Mouse (Mus musculus): Measurements from ENCODE around the gene Etv6. TPM values are rescaled to one million over a fixed set of nuclear protein-coding genes. Genes with fewer than 3 reads are reported as not detected.

The Etv6 gene
- polyA plus RNA-seq, 1 experiment from 2014 or later: 3.4 TPM

GRCm38 (mm10) chr6:134039351-134039750 is 3.9 kb downstream of the Etv6 start:
- 85% methylated on average over 8 of the region's 8 CpGs for WGBS
- Histone ChIP-seq H3K27me3 (ENCODE audit: control insufficient read depth, insufficient read depth, low read depth, low read length) (no peaks in the 10 kb centered on the region), H3K4me2 (ENCODE audit: low read length) (no peak overlapping the region), H3K9ac (ENCODE audit: low read depth, low read length) (no peak overlapping the region), H3K27ac (ENCODE audit: low read length) (no peak overlapping the region), H3K9me3 (replicated peaks; ENCODE audit: control insufficient read depth, low read length, poor library complexity, severe bottlenecking) (no peaks in the 10 kb centered on the region), H3K36me3 (ENCODE audit: control insufficient read depth, insufficient read depth, low read length) (no peaks in the 10 kb centered on the region), H3K4me3 (ENCODE audit: low read depth, low read length) (no peak overlapping the region), H3K4me1 (ENCODE audit: control insufficient read depth, insufficient read depth, low read length) (peaks cover 32% of the 10 kb centered on the region)
- ATAC-seq: no peak

DNA sequence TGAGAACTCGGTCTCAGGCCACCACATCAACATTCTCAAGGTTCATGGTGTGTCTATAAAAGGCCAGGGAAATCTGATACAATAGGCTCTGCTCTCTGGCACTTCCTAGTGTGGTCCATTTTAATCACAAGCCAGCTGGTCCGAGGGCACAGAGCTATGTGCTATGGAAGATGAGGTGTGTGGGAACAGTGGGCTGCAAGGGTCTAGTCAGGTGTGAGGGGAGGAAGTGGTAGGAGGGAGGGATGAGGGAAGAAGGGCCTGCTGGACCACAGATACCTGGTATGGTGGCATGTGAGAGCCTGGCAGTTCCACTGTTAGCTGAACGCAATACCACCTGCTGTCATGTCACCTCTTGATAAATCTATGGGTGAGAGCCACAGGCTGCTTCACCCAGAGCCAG is 4.8 kb downstream of the Etv6 start:
- no peaks in the 10 kb centered on the region for H3K27me3 ChIP-seq (ENCODE audit: control insufficient read depth, insufficient read depth, low read depth, low read length)
- H3K27ac ChIP-seq (ENCODE audit: low read length): no peak overlapping the region
- no peaks in the 10 kb centered on the region for H3K36me3 ChIP-seq (ENCODE audit: control insufficient read depth, insufficient read depth, low read length)
- ATAC-seq: no peak
- no peak overlapping the region for H3K9ac ChIP-seq (ENCODE audit: low read depth, low read length)
- no peak overlapping the region for H3K4me2 ChIP-seq (ENCODE audit: low read length)
- WGBS: 77% methylated on average over 3 of the region's 3 CpGs
- H3K9me3 ChIP-seq (replicated peaks; ENCODE audit: control insufficient read depth, low read length, poor library complexity, severe bottlenecking): no peaks in the 10 kb centered on the region
- peaks cover 34% of the 10 kb centered on the region for H3K4me1 ChIP-seq (ENCODE audit: control insufficient read depth, insufficient read depth, low read length)
- no peak overlapping the region for H3K4me3 ChIP-seq (ENCODE audit: low read depth, low read length)

- Histone ChIP-seq H3K27ac (ENCODE audit: low read length) (no peak overlapping the region), H3K36me3 (ENCODE audit: control insufficient read depth, insufficient read depth, low read length) (no peaks in the 10 kb centered on the region), H3K9me3 (replicated peaks; ENCODE audit: control insufficient read depth, low read length, poor library complexity, severe bottlenecking) (no peaks in the 10 kb centered on the region), H3K27me3 (ENCODE audit: control insufficient read depth, insufficient read depth, low read depth, low read length) (no peaks in the 10 kb centered on the region), H3K4me3 (ENCODE audit: low read depth, low read length) (no peak overlapping the region), H3K9ac (ENCODE audit: low read depth, low read length) (no peak overlapping the region), H3K4me1 (ENCODE audit: control insufficient read depth, insufficient read depth, low read length) (peaks cover 34% of the 10 kb centered on the region), H3K4me2 (ENCODE audit: low read length) (no peak overlapping the region)
- WGBS: 89% methylated on average over 7 of the region's 7 CpGs
- no peak for ATAC-seq
Observed at GRCm38 (mm10) chr6:134041286-134041685, 5.8 kb downstream of the Etv6 start.

DNA sequence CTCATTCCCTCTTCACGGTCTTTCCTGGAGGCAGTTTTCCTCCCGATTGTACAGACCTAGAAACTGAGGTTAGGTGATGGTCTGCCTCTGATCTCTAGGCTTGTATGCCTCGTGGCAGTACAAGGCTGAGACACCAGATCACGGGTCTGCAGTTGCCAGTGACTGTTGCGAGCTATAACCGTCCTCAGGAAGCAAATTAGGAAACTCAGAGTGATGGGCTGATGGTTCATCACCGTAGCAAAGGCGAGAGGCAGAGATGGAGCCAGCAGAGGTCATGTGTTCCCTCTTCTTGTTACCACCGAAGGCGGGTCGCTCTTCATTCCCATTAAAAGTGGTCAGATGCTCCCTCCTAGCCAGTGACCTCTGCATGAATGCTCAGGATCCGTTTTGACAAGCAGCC is 6.4 kb downstream of the Etv6 start:
- Histone ChIP-seq H3K4me2 (ENCODE audit: low read length) (no peak overlapping the region), H3K36me3 (ENCODE audit: control insufficient read depth, insufficient read depth, low read length) (no peaks in the 10 kb centered on the region), H3K4me3 (ENCODE audit: low read depth, low read length) (no peak overlapping the region), H3K4me1 (ENCODE audit: control insufficient read depth, insufficient read depth, low read length) (peaks cover 28% of the 10 kb centered on the region), H3K27ac (ENCODE audit: low read length) (no peak overlapping the region), H3K9me3 (replicated peaks; ENCODE audit: control insufficient read depth, low read length, poor library complexity, severe bottlenecking) (no peaks in the 10 kb centered on the region), H3K9ac (ENCODE audit: low read depth, low read length) (no peak overlapping the region), H3K27me3 (ENCODE audit: control insufficient read depth, insufficient read depth, low read depth, low read length) (no peaks in the 10 kb centered on the region)
- no peak for ATAC-seq
- WGBS: 54% methylated on average over 12 of the region's 12 CpGs

DNA sequence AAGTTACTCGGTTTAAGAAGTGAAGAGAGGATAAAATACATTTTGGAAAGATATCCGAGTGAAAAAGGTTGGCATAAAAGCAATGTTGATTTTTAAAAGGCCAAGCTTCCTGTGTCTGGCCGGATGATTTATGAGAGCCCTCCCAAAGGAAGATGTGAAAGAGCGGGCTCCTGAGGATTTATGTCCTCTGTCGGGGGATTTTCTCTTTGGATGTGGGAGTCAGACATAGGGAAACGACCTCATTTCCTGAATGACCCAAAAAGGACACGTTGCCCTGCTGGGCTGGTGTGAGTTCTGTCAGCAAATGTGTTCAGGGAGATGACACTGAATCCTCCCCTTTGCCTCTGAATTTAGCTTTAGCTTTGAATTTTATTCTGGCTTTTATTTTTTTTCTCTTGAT is 8.0 kb downstream of the Etv6 start:
- Histone ChIP-seq H3K4me1 (ENCODE audit: control insufficient read depth, insufficient read depth, low read length) (peaks cover 12% of the 10 kb centered on the region), H3K27me3 (ENCODE audit: control insufficient read depth, insufficient read depth, low read depth, low read length) (no peaks in the 10 kb centered on the region), H3K4me2 (ENCODE audit: low read length) (no peak overlapping the region), H3K27ac (ENCODE audit: low read length) (no peak overlapping the region), H3K4me3 (ENCODE audit: low read depth, low read length) (no peak overlapping the region), H3K9ac (ENCODE audit: low read depth, low read length) (no peak overlapping the region), H3K36me3 (ENCODE audit: control insufficient read depth, insufficient read depth, low read length) (no peaks in the 10 kb centered on the region), H3K9me3 (replicated peaks; ENCODE audit: control insufficient read depth, low read length, poor library complexity, severe bottlenecking) (no peaks in the 10 kb centered on the region)
- ATAC-seq: no peak
- WGBS: 60% methylated on average over 7 of the region's 7 CpGs

DNA sequence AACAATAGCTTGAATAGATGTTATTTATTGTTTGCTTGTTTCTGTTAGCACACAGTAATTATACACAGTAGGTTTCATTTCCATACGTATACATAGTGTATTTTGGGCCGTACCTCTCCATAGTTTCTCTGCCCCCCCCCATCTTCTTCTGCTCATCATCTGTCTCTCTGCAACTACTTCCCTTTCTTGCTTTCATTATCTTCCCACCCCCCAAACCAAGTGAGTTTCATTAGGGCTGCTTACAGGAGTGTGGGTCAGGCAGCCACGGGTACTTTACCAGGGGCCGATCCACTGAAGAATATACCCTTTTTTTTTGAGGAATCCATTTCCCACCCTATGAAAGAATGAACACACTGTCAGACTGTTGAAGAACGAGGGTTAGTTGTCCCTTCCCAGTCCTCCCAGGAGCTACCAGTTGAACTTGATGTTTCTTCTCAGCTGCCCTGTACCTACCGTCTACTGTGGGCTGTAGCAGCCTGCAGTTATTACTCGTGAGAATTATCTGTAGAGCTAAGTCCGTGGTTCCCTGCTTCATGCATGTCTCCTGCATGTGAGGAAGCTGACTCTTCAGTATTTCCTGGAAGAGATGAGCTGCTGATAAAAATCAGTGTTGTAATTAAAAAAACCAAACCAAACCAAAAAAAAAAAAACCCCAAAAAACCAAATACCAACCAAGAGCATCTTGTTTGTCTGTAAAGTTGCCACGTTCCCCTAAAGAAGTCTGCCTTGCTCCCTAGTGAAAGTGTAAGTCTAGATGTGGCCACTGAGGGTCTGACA is 9.8 kb downstream of the Etv6 start:
- Histone ChIP-seq H3K9me3 (replicated peaks; ENCODE audit: control insufficient read depth, low read length, poor library complexity, severe bottlenecking) (no peaks in the 10 kb centered on the region), H3K9ac (ENCODE audit: low read depth, low read length) (no peak overlapping the region), H3K4me1 (ENCODE audit: control insufficient read depth, insufficient read depth, low read length) (peaks cover 8% of the 10 kb centered on the region), H3K4me3 (ENCODE audit: low read depth, low read length) (no peak overlapping the region), H3K27ac (ENCODE audit: low read length) (no peak overlapping the region), H3K36me3 (ENCODE audit: control insufficient read depth, insufficient read depth, low read length) (no peaks in the 10 kb centered on the region), H3K4me2 (ENCODE audit: low read length) (no peak overlapping the region), H3K27me3 (ENCODE audit: control insufficient read depth, insufficient read depth, low read depth, low read length) (no peaks in the 10 kb centered on the region)
- ATAC-seq: no peak
- 82% methylated on average over 9 of the region's 9 CpGs for WGBS

DNA sequence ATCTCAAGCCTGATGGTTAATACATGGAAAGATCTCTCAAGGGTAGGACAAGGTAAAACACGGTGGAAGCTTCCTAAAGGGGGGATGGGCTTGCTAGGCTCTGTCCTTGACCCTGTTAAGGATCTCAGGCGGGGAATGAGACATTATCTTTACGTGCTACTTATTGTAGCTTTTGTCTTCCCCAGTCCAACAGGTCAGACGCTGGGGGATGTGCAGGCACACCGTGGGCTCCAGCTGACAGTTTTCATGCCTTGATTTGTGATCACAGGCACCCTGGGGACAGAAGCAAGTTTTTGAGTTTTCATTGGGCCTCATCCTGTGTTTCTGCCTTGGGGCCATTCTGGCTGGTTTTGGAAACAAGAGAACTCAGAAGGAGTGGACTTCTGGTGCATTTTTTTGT is 10.6 kb downstream of the Etv6 start:
- 41% methylated on average over 5 of the region's 5 CpGs for WGBS
- Histone ChIP-seq H3K9me3 (replicated peaks; ENCODE audit: control insufficient read depth, low read length, poor library complexity, severe bottlenecking) (no peaks in the 10 kb centered on the region), H3K36me3 (ENCODE audit: control insufficient read depth, insufficient read depth, low read length) (no peaks in the 10 kb centered on the region), H3K9ac (ENCODE audit: low read depth, low read length) (no peak overlapping the region), H3K4me3 (ENCODE audit: low read depth, low read length) (no peak overlapping the region), H3K27me3 (ENCODE audit: control insufficient read depth, insufficient read depth, low read depth, low read length) (no peaks in the 10 kb centered on the region), H3K4me1 (ENCODE audit: control insufficient read depth, insufficient read depth, low read length) (peaks cover 8% of the 10 kb centered on the region), H3K4me2 (ENCODE audit: low read length) (no peak overlapping the region), H3K27ac (ENCODE audit: low read length) (no peak overlapping the region)
- ATAC-seq: no peak

- peaks cover 8% of the 10 kb centered on the region for H3K4me1 ChIP-seq (ENCODE audit: control insufficient read depth, insufficient read depth, low read length)
- H3K9me3 ChIP-seq (replicated peaks; ENCODE audit: control insufficient read depth, low read length, poor library complexity, severe bottlenecking): no peaks in the 10 kb centered on the region
- WGBS: 59% methylated on average over 5 of the region's 5 CpGs
- H3K9ac ChIP-seq (ENCODE audit: low read depth, low read length): no peak overlapping the region
- H3K4me3 ChIP-seq (ENCODE audit: low read depth, low read length): no peak overlapping the region
- ATAC-seq: no peak
- no peak overlapping the region for H3K27ac ChIP-seq (ENCODE audit: low read length)
- H3K4me2 ChIP-seq (ENCODE audit: low read length): no peak overlapping the region
- H3K27me3 ChIP-seq (ENCODE audit: control insufficient read depth, insufficient read depth, low read depth, low read length): no peaks in the 10 kb centered on the region
- H3K36me3 ChIP-seq (ENCODE audit: control insufficient read depth, insufficient read depth, low read length): no peaks in the 10 kb centered on the region
Observed at GRCm38 (mm10) chr6:134047249-134047648, 11.7 kb downstream of the Etv6 start.

GRCm38 (mm10) chr6:134047974-134048373 is 12.5 kb downstream of the Etv6 start:
- ATAC-seq: no peak
- Histone ChIP-seq H3K9ac (ENCODE audit: low read depth, low read length) (no peak overlapping the region), H3K4me3 (ENCODE audit: low read depth, low read length) (no peak overlapping the region), H3K27me3 (ENCODE audit: control insufficient read depth, insufficient read depth, low read depth, low read length) (no peaks in the 10 kb centered on the region), H3K27ac (ENCODE audit: low read length) (no peak overlapping the region), H3K9me3 (replicated peaks; ENCODE audit: control insufficient read depth, low read length, poor library complexity, severe bottlenecking) (no peaks in the 10 kb centered on the region), H3K4me1 (ENCODE audit: control insufficient read depth, insufficient read depth, low read length) (peaks cover 8% of the 10 kb centered on the region), H3K36me3 (ENCODE audit: control insufficient read depth, insufficient read depth, low read length) (no peaks in the 10 kb centered on the region), H3K4me2 (ENCODE audit: low read length) (no peak overlapping the region)
- 90% methylated on average over 6 of the region's 6 CpGs for WGBS

All from midbrain, embryonic 16.5 days (tissue).